Mouse (Mus musculus) left cerebral cortex, postnatal 25 days (tissue): Measurements from ENCODE around the gene Pigz. TPM values are rescaled to one million over a fixed set of nuclear protein-coding genes. Genes with fewer than 3 reads are reported as not detected.
A peak's percentile ranks its signal among the peaks of the same experiment; 100 is the strongest.
"Not testable (repeated sequence)": the region's sequence is repeated elsewhere in the genome, so short reads cannot be mapped to it uniquely, and the experiment has no call there.

Experiments used
- DNase-seq, 2 experiments: peaks; one replicate each; pipeline ENCODE4 v3.0.0; 2022; ENCODE audit warnings: low spot score in 2 of 2, mixed read lengths in 1 of 2
- intact Hi-C: fragments of 180-260 bp; cut with DNase I; formaldehyde crosslinking; loops from one replicate; pipeline ENCODE4 v1.15.1; 2025
- total RNA-seq, 2 experiments: library from RNA; stranded (reverse); gene quantifications; 2 replicates each; pipeline ENCODE4 v1.2.3; 2021

Pigz gene
- total RNA-seq, 2 experiments from 2014 or later: 23.3 to 25.1 TPM

DNA sequence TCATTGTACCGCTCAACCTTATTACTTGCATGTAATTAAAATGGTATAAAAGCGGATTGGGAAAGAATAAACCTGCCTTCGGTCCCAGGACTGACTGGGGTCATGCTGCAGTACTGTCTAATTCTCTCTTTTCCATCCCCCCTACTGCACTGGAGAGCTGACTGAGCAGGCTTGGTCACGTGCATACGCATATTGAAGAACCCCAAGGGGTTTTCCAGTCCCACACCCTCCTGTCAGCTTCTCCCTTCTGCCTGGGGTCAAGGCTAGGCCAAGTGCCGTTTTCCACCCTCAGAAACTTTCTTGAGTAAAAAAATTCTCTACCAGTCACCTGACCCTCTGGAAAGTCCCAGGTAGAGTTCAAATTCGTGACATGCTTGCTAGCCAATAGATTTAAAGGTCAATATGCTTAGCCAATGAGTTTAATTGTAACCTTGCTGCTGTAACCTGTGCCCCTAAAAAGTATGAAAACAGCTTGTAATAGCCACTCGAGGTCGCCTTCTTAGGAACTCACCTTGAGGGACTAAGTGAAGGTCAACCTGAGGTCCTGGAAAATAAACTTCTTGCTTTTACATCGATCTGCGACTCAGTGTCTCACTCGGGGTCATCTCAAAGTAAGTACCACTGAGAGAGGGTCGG is 7.0 kb upstream of the Pigz start:
- DNase-seq: no peak
- intact Hi-C loops: no loop called here

DNA sequence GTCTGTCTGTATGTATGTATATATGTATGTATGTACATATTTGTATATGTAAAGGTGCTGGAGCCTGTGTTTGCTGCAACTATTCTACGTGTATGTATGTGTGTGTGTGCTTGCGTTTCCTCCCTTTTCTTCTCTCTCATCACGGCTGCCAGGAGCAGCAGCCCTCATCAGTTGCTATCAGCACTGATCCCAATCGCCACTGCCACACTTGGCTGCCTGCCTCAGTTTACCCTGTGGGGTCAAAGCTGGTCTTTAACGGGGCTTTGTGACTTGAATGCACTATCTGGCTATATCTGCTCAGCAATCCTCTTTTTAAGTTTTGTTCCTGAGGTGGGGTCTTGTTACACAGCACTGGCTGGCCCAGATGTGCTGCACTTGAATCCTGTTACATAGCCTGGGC is 6.2 kb upstream of the Pigz start:
- intact Hi-C loops: no loop called here
- DNase-seq: no peak

DNA sequence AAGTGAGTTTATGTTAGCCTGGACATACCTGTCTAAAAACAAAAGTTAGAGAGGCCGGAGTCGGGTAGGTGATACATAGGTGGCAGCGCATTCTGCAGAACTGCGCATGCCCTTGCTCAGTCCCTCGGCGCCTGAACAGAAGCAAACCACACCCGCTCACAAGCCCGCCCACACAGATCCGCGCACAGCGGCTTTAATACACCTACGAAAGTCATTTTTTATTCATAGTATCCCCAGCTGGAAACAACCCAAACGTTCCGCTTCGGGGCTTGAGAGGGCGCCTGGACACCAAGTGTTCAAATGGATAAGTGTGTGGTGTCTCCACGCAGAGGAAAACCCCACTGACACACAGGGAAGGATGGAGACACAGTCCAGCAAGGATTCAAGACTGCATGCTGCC is 2.3 kb upstream of the Pigz start:
- intact Hi-C loops: loop anchor here (5.0 kb wide), 1 partner anchor 179 kb away; no protein-coding TSS in a partner anchor
- DNase-seq: peak; percentile 33 to 36

DNA sequence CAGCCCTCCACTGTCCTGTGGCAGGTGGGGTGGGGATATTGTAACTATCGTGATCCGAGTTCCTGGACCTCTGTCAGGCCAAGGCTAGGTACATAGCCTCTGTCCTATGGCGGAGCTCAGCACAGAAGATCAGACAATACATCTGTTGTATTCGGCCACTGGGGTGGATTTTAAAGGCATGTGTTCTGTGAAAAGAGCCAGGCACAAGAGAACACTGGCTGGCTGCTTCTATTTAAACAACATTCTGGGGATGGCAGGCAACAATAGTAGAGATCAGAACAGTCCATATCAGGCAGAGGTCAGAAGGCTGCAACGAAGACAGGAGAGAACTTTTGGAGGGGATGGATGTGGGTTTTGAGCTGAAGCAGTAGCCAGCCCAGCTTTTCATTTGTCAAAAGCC is 1.4 kb upstream of the Pigz start:
- DNase-seq: peak in 1 of 2 experiments; percentile 25
- intact Hi-C loops: loop anchor here (5.0 kb wide), 1 partner anchor 180 kb away; no protein-coding TSS in a partner anchor

DNA sequence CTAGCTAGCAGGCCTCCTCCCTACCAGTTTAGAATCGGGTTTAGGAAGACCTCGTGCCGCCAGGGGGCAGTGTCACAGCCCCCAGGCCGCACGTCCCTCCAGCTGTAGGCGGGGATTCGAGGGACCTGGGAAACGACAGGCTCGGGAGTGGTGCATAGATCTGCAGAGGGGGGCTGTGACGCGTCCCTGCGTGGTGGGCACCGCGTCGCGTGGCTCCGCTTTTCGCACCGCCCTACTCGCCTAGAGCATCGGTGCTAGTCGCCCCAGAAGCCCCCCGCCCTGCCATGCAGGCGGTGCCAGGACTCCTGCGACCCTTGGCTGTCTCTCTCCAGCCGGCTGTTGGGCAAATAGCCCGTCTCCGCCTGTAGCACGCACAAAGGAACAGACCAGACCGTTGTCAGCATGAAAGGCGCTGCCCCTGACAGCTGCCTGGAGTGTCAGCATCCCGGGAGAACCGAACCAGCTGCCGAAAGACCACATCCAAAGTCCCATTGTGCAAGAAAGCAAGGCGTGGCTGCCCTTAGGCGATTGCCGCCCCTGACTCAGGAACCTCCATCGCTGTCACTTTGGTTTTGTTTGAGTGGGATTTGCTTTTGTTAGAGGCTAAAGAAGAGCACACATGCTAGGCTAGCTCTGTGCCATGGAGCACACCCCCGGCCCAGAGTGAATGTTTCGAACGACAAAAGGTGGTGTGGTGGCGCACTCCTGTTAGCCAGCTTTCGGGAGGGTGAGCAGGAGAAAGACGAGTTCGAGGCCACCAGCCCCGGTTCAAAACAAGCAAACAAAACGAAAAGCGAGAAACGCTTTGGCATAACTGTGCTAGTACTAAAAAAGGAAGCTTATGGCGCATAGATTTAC is 582 bp upstream of the Pigz start:
- peak; percentile 90 to 95 for DNase-seq
- intact Hi-C loops: loop anchor here (5.0 kb wide), 1 partner anchor 181 kb away; no protein-coding TSS in a partner anchor

DNA sequence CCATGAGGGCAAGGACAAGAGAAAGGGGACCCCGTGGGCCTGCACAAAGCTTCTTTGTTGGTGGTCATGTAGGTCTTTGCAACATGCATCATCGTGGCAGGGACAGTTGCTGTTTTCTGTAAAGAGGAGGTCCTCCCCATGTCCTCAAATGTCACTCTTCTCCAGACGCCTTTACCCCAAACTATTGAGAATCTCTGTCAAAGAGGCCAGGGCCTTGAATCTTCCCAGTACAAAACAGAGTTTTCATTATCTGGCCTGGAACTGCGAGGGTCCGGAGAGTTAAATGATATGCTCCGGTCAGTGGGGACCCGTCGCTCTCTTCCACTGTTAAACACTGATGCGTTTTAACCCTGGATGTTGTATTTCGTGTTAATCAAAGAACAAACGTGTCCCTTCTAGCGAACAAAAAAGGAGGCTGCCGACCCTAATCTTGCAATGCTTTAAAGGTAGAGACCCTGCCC is 929 bp downstream of the Pigz start:
- intact Hi-C loops: loop anchor here (5.0 kb wide), 1 partner anchor 182 kb away; no protein-coding TSS in a partner anchor
- DNase-seq: peak in 1 of 2 experiments; percentile 36

DNA sequence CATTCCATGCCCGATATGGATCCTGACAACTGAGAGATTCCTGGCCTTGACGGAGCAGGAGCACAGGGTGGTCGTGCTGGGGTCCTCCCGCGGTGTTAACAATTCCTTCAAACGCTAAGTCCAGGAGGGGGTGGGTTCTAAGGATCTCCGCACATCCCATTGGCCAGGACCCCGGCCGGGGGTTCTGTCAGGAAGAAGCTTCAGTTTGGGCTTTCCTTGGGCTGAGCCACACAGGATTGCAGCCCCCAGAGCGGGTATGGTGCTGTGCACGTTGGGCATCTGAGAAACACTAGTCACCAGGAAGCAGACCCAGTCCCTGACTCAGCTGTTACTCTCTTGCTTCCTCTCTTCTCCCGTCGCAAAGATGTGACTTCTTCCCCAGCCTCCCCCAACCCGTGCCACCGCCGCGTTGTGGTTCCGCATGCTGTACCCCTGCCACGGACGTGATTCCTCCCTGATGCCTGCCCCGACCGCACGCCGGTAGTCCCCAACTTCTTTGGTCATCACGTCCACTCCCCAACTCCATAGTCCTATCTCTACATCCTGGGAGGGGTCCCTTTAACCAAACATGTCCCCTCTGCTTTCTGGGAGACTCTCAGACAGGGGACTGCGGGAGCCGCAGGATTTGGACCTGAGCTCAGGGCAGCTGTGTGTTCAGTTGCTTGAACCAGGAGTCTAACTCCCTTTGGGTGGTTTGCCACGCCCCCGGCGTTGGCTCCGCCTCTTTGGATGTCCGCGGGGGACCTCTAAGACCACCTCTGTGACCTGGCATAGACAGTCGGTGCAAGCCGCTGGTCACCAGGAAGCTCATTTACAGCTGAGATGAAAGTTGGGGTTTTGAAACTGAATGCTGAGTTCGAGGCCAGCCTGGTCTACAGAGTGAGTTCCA is 1.7 kb downstream of the Pigz start:
- peak; percentile 48 to 71 for DNase-seq
- intact Hi-C loops: no loop called here

DNA sequence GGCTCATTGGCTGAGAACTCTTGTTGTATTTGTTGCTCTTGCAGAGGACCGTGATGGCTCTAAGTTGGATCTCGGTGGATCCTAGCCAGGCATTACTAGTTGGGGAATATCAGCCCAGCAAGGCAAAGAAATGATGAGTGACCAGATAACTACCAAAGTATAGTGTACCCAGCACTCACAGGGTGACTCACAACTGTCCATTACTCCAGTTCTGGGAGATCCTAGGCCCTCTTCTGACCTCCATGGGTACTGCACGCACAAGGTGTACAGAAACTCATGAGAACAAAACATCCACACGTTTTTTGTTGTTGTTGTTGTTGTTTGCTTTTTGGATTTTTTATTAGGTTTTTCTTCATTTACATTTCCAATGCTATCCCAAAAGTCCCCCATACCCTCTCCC is 2.9 kb downstream of the Pigz start:
- no peak for DNase-seq
- intact Hi-C loops: no loop called here

DNA sequence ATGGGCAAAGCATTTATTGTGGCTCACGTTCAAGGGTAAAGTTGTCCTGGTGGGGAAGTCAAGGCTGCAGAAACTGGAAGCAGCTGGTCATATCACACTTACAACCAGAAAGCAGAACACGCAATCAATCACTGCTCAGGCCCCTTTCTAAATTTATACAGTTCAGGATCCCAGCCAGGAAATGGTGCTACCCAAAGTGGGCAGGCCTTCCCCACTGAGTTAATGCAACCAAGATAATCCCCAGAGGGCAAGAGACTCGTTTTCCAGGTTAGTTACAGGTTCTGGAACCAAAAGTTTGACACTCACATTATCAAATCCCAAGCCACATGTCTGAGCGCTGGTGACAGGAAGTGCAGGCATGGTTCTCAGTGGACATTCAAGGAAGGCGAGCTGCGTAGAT is 5.2 kb downstream of the Pigz start:
- intact Hi-C loops: no loop called here
- DNase-seq: no peak

DNA sequence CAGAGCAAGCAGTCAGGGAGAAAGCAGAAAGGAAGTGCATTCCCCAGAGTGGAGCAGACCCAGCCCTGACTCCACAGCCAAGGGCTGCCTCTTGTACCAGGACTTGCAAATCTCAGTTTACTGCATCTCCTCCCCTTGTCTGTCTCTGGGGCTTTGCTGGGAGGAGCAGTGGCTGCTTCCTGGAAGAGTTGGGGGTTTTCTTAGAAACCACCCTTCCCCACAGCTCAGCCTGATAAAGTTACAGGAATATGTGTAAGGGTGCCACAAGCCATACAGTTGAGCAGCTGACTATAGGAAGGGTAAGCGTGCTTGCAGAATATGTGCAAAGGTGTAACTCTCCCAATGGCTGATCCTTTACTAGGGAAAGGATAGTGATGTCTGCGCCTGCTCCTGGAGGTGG is 6.9 kb downstream of the Pigz start:
- intact Hi-C loops: no loop called here
- DNase-seq: no peak

DNA sequence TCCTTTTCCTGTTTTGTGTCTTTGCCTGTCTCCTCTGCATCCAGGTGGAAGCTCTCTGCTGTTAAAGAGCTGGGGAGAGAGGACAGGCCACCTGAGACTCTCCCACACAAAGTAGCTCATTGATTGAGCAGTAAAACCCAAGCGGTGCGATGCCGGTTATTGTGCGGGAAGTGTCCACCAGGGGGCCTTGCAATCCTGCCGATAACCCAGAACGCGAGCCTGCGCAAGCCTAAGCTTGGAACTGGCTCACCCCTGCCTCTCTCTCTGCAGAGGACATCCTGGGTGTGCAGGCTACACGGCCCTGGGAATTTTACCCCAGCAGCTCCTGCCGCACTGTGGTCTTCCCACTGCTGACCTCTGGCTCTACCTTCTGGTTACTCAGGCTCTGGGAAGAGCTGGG is 10.3 kb downstream of the Pigz start:
- intact Hi-C loops: no loop called here
- DNase-seq: peak; percentile 80 to 83

DNA sequence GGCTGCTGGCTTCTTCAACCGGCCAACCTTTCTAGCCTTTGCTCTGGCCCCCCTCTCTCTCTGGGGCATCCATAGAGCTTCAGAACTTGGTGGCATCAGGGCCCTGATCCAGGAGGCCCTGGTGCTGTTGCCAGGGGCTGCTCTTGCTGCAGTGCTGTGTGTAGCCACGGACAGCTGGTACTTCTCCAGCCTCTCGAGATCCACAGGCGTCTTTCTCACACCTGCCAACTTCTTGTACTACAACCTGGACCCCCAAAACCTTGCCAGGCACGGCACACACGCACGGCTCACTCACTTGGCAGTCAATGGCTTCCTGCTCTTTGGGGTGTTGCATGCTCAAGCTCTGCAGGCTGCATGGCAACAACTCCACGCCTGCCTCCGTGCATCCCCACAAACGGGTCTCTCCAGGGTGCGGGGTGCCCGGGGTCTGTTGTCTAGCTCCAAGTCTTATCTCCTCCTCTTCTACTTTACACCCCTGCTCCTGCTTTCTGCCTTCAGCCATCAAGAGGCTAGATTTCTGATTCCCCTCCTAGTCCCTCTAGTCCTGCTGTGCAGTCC is 11.1 kb downstream of the Pigz start:
- intact Hi-C loops: no loop called here
- peak in 1 of 2 experiments; percentile 23 for DNase-seq

DNA sequence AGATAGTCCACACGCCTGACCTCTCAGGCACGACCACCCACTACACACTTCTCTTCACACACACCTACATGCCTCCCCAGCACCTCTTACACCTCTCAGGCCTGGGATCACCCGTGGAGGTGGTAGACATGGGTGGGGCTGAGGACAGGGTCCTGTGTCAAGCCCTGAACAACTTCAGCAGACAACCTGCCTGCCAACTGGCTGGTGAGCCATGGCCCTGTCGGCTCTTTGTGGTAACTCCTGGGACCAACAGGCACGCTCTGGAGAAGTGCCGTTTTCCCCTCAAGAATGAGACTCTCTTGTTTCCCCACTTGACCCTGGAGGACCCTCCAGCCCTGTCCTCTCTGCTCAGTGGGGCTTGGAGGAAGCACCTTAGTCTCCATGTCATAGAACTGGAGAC is 11.7 kb downstream of the Pigz start:
- intact Hi-C loops: no loop called here
- no peak for DNase-seq

DNA sequence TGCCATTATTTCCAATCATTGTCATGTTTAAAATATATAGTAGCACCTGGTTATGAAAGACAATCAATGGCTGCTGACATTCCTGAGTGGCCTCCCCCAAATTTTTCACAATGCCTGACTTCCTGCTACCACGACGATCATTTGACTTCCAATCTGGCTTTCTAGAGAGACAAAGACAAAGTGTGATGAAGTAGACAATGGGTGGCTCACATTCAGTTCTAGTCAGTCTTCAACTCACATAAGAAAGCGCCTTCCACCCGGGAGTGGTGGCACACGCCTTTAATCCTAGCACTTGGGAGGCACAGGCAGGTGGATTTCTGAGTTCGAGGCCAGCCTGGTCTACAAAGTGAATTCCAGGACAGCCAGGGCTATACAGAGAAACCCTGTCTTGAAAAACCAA is 12.3 kb downstream of the Pigz start:
- DNase-seq, intact Hi-C loops: not testable (repeated sequence)

DNA sequence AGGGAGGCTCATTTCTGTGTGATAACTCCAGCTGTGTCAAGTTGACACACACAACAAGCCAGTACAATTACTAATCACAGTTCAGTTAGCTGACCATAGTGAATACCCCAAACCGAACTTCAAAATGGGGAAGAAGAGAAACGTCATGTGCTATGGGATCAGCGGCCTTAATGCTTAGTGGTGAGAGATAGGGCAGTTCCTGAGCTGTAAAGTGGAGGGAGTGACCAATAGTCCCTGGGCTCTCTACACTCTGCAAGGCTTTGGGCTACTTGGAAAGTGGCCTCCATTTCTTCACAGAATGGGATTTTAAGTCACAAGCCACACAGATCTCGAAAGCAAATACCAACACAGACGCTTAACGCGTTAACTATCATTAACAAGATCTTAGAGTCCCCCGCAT is 13.7 kb downstream of the Pigz start:
- intact Hi-C loops: no loop called here
- DNase-seq: no peak

DNA sequence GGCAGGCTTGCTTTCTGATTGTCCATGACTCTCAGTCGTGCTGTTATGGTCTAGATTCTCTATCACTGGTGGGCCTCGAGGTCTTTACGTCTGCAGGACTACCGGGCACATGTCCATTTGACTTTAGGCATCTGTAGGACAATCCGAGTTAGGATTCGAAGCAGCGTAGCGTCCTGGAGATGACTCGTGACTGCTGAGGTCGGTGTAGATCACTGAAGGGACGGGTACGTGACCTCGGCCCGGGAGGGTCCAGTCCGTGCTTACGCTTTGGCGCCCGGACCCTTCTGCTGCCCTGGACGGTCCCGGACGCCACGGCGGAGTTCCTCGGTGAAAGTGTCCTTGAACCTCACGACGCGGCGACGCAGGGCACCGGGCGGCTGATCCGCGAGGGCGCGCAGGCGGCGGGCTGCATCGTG is 14.3 kb downstream of the Pigz start:
- intact Hi-C loops: loop anchor here (2.0 kb wide), 1 partner anchor 55 kb away; the partner anchor contains the start of gene Senp5
- peak in 1 of 2 experiments; percentile 36 for DNase-seq

DNA sequence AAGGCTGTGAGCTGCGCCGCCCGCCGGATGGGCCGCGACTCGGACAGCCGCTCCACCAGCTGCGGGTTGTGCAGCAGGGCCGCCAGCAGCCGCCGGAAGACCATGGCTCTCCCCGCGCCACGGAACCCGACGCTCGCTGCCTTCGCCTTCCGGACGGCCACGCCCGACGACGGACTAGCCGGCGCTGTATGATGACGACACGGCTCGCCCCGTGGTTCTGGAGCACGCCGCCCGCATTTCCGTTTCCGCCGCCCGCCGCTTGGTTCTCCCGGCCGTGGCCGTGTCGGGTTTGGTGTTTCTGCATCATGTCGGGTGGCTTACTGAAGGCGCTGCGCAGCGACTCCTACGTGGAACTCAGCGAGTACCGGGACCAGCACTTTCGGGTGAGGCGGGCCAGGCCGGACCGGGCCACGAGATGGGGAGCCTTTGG is 14.7 kb downstream of the Pigz start, which contains the start of the genes 0610012G03Rik and Ncbp2:
Gene 0610012G03Rik (minus strand): TSS at position 150 of the 430 bp plus-strand sequence.
Gene Ncbp2 (plus strand): TSS at position 169 of the 430 bp plus-strand sequence.
- DNase-seq: peak; percentile 97 to 98
- intact Hi-C loops: loop anchor here (2.0 kb wide), 1 partner anchor 54 kb away; the partner anchor contains the start of gene Senp5

DNA sequence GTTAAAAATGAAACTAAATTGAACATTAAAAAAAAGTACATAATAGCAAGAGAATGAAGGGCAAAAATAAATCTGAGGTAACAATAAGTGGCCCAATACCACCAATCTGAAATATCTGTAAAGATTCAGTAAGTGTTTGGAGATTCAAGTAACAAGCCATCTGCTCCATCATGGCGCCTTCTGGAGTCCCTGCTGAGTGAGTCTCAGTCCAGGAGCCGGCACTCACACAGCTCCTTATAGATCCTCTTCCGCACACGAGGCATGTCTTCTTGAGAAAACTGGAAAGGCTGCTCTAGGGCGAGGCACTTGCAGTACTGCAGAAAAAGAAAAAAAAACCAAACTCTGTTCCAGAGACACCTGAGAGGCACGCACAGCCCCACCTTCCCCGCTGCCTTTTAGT is 29.6 kb downstream of the Pigz start:
- intact Hi-C loops: no loop called here
- DNase-seq: peak in 1 of 2 experiments; percentile 67

DNA sequence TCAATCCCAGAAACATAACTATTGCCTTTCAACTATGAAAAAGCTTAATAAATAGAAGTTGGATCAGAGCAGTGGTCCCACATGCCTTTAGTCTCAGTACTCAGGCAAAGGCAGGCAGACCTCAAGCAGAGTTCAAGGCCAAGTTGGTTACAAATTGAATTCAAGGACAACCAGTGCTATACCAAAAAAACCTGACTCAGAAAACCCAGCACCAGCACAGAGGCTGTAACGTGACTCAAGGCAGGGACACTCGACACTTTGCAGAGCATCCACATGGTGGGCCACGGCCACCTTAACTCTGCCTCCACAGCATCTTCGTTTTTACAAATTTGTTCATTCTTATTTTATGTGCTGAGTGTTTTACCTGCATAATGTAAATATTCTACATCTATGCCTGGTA is 41.6 kb downstream of the Pigz start:
- intact Hi-C loops: no loop called here
- DNase-seq: no peak
